Mouse (Mus musculus) myocyte (in vitro differentiated cells): ENCODE measurements around the gene Olfr312.
"Not testable (repeated sequence)": the region's sequence is repeated elsewhere in the genome, so short reads cannot be mapped to it uniquely, and the experiment has no call there.

Experiments used
- CEBPB ChIP-seq: IDR thresholded peaks from 2 replicates; pipeline ENCODE4 v1.6.1; 2011; ENCODE audit warnings: mild to moderate bottlenecking, moderate library complexity; ENCODE audit not compliant: poor library complexity, insufficient read depth, severe bottlenecking
- E2F4 ChIP-seq: IDR thresholded peaks from one replicate; pipeline ENCODE4 v1.6.1; 2011; ENCODE audit warnings: mild to moderate bottlenecking, control low read depth, moderate library complexity; ENCODE audit not compliant: insufficient read depth
- MAX ChIP-seq: IDR thresholded peaks from one replicate; pipeline ENCODE4 v1.6.1; 2011; ENCODE audit warnings: low read depth, mild to moderate bottlenecking, control low read depth
- MYOD1 ChIP-seq, 3 experiments: IDR thresholded peaks; one replicate each; pipeline ENCODE4 v1.6.1; 2011; ENCODE audit warnings: control low read depth in 2 of 3, low read depth in 2 of 3, mild to moderate bottlenecking in 2 of 3, moderate library complexity in 1 of 3; ENCODE audit not compliant: insufficient read length in 2 of 3, control insufficient read depth in 1 of 3
- MYOG ChIP-seq, 3 experiments: IDR thresholded peaks; one replicate each; pipeline ENCODE4 v1.6.1; 2011; ENCODE audit warnings: control low read depth in 2 of 3, low read depth in 2 of 3, mild to moderate bottlenecking in 2 of 3; ENCODE audit not compliant: insufficient read length in 2 of 3, control insufficient read depth in 1 of 3, insufficient read depth in 1 of 3
- POLR2A ChIP-seq: IDR thresholded peaks from one replicate; pipeline ENCODE4 v1.6.1; 2011; ENCODE audit warnings: low read depth, mild to moderate bottlenecking, control low read depth, moderate library complexity; ENCODE audit not compliant: insufficient read length
- POLR2AphosphoS2 ChIP-seq: IDR thresholded peaks from one replicate; pipeline ENCODE4 v1.6.1; 2011; ENCODE audit warnings: low read depth, control low read depth; ENCODE audit not compliant: insufficient read length
- REST ChIP-seq: IDR thresholded peaks from one replicate; pipeline ENCODE4 v1.6.1; 2011; ENCODE audit warnings: mild to moderate bottlenecking, control low read depth, moderate library complexity; ENCODE audit not compliant: insufficient read depth, insufficient read length
- SRF ChIP-seq: IDR thresholded peaks from one replicate; pipeline ENCODE4 v1.6.1; 2011; ENCODE audit warnings: low read depth; ENCODE audit not compliant: control insufficient read depth, insufficient read length
- TCF3 ChIP-seq: IDR thresholded peaks from one replicate; pipeline ENCODE4 v1.6.1; 2011; ENCODE audit warnings: low read depth, control low read depth; ENCODE audit not compliant: insufficient read length
- USF1 ChIP-seq: IDR thresholded peaks from one replicate; pipeline ENCODE4 v1.6.1; 2011; ENCODE audit warnings: low read depth, mild to moderate bottlenecking, control low read depth, moderate library complexity

- TF ChIP-seq USF1; SRF; E2F4; POLR2A; MAX; MYOD1 (IDR thresholded peaks at IDR 0.05; ENCODE audit: control insufficient read depth in 1 of 3, insufficient read length in 2 of 3, low read depth in 2 of 3); REST; POLR2AphosphoS2; MYOG (IDR thresholded peaks at IDR 0.05; ENCODE audit: control insufficient read depth in 1 of 3, insufficient read depth in 1 of 3, insufficient read length in 2 of 3, low read depth in 2 of 3); TCF3; CEBPB: not testable (repeated sequence)
These were observed 9.9 kb downstream of the Olfr312 start, which contains the start of gene Olfr311 for GRCm38 (mm10) chr11:58838951-58839350.
